Mouse (Mus musculus) splenic B cell, adult 2 months (primary cell): ENCODE data around the gene Traf2.

Experiments
- DNase-seq: peaks from one replicate; pipeline ENCODE4 v3.0.0-alpha.2; 2011; ENCODE audit warnings: low read depth, low spot score
- H3K27me3 ChIP-seq: 2 replicates; pipeline ENCODE4 v1.6.1; 2012; ENCODE audit warnings: mild to moderate bottlenecking, low read length, moderate library complexity, mixed read lengths; ENCODE audit not compliant: control insufficient read depth, poor library complexity, insufficient read depth, severe bottlenecking
- H3K36me3 ChIP-seq: 2 replicates; pipeline ENCODE4 v1.6.1; 2012; ENCODE audit warnings: mild to moderate bottlenecking, low read length, moderate library complexity, mixed read lengths; ENCODE audit not compliant: control insufficient read depth, poor library complexity, insufficient read depth, severe bottlenecking

The Traf2 gene

GRCm38 (mm10) chr2:25546811-25547491 is at the start of gene Traf2:
Gene Traf2 (minus strand): TSS chr2:25546940.
- DNase-seq, result peak; percentile 99
- Histone ChIP-seq H3K27me3 (no peaks in the 10 kb centered on the region), H3K36me3 (no peaks in the 10 kb centered on the region)

- Histone ChIP-seq H3K36me3 (peaks cover 8% of the 10 kb centered on the region), H3K27me3 (no peaks in the 10 kb centered on the region)
- DNase-seq, result peak; percentile 57
These were observed 45.1 kb upstream of the Traf2 start for GRCm38 (mm10) chr2:25591863-25592262.

- Histone ChIP-seq H3K36me3 (no peaks in the 10 kb centered on the region), H3K27me3 (no peaks in the 10 kb centered on the region)
- DNase-seq, result no peak
These were observed 41.6 kb upstream of the Traf2 start for GRCm38 (mm10) chr2:25588227-25588907.

- Histone ChIP-seq H3K27me3 (no peaks in the 10 kb centered on the region), H3K36me3 (no peaks in the 10 kb centered on the region; the same call in 1 of the 2 replicates)
- DNase-seq, result no peak
These were observed 40.5 kb upstream of the Traf2 start for GRCm38 (mm10) chr2:25587290-25587689.

GRCm38 (mm10) chr2:25585601-25586000 is 38.9 kb upstream of the Traf2 start:
- no peak for DNase-seq

GRCm38 (mm10) chr2:25584856-25585255 is 38.1 kb upstream of the Traf2 start:
- no peak for DNase-seq
- Histone ChIP-seq H3K36me3 (no peaks in the 10 kb centered on the region; the same call in 1 of the 2 replicates), H3K27me3 (no peaks in the 10 kb centered on the region)

More at GRCm38 (mm10) chr2:25585601-25586000, 38.9 kb upstream of the Traf2 start:
- Histone ChIP-seq H3K36me3 (no peaks in the 10 kb centered on the region; the same call in 1 of the 2 replicates), H3K27me3 (no peaks in the 10 kb centered on the region)

- H3K36me3 ChIP-seq, result no peaks in the 10 kb centered on the region; the same call in 1 of the 2 replicates
- H3K27me3 ChIP-seq, result no peaks in the 10 kb centered on the region
- DNase-seq, result no peak
These were observed 37.4 kb upstream of the Traf2 start for GRCm38 (mm10) chr2:25584152-25584551.

- no peak for DNase-seq
- Histone ChIP-seq H3K27me3 (no peaks in the 10 kb centered on the region), H3K36me3 (no peaks in the 10 kb centered on the region; the same call in 1 of the 2 replicates)
These were observed 36.8 kb upstream of the Traf2 start for GRCm38 (mm10) chr2:25583571-25583970.

- H3K36me3 ChIP-seq, result no peaks in the 10 kb centered on the region; the same call in 1 of the 2 replicates
- H3K27me3 ChIP-seq, result no peaks in the 10 kb centered on the region
- DNase-seq, result no peak
These were observed 36.4 kb upstream of the Traf2 start for GRCm38 (mm10) chr2:25583120-25583481.

GRCm38 (mm10) chr2:25582466-25583119 is 35.9 kb upstream of the Traf2 start:
- DNase-seq, result peak; percentile 53
- H3K36me3 ChIP-seq, result no peaks in the 10 kb centered on the region; the same call in 1 of the 2 replicates

GRCm38 (mm10) chr2:25581901-25582301 is 35.2 kb upstream of the Traf2 start:
- Histone ChIP-seq H3K27me3 (no peaks in the 10 kb centered on the region), H3K36me3 (no peaks in the 10 kb centered on the region; the same call in 1 of the 2 replicates)
- no peak for DNase-seq

More at GRCm38 (mm10) chr2:25582466-25583119, 35.9 kb upstream of the Traf2 start:
- H3K27me3 ChIP-seq, result no peaks in the 10 kb centered on the region

- no peaks in the 10 kb centered on the region; the same call in 1 of the 2 replicates for H3K36me3 ChIP-seq
- H3K27me3 ChIP-seq, result no peaks in the 10 kb centered on the region
- DNase-seq, result peak; percentile 84
These were observed 34.6 kb upstream of the Traf2 start, which contains the start of gene Ajm1 for GRCm38 (mm10) chr2:25581294-25581864. Gene Ajm1 (minus strand): TSS chr2:25581757.

GRCm38 (mm10) chr2:25580621-25581101 is 33.9 kb upstream of the Traf2 start:
- H3K36me3 ChIP-seq, result no peaks in the 10 kb centered on the region; the same call in 1 of the 2 replicates
- H3K27me3 ChIP-seq, result no peaks in the 10 kb centered on the region
- DNase-seq, result peak; percentile 22

- Histone ChIP-seq H3K36me3 (no peaks in the 10 kb centered on the region; the same call in 1 of the 2 replicates), H3K27me3 (no peaks in the 10 kb centered on the region)
- peak; percentile 83 for DNase-seq
These were observed 33.2 kb upstream of the Traf2 start for GRCm38 (mm10) chr2:25579737-25580460.
